Mouse (Mus musculus) heart, embryonic 11.5 days (tissue): Measurements from ENCODE around the gene Slc35a3. TPM values are rescaled to one million over a fixed set of nuclear protein-coding genes. Genes with fewer than 3 reads are reported as not detected.

Source experiments
- ATAC-seq: fragments of 200-750 bp; cut with Nextera tagmentation; replicated peaks from 2 replicates; pipeline ENCODE4 v1.8.0; 2017; ENCODE audit warnings: moderate library complexity; ENCODE audit not compliant: insufficient number of reproducible peaks, low FRiP score, low TSS enrichment
- H3K27ac ChIP-seq: fragments of 300-500 bp; sonication (generic); 2 replicates; pipeline ENCODE4 v1.5.1; 2014; ENCODE audit warnings: mild to moderate bottlenecking, low read depth, low read length
- H3K27me3 ChIP-seq: fragments of 300-500 bp; sonication (generic); 2 replicates; pipeline ENCODE4 v1.6.1; 2014; ENCODE audit warnings: mild to moderate bottlenecking, low read length, mixed read lengths; ENCODE audit not compliant: control insufficient read depth, insufficient read depth
- H3K36me3 ChIP-seq: fragments of 300-500 bp; sonication (generic); 2 replicates; pipeline ENCODE4 v1.6.1; 2014; ENCODE audit warnings: mild to moderate bottlenecking, low read length, moderate library complexity, mixed read lengths; ENCODE audit not compliant: control insufficient read depth, insufficient read depth
- H3K4me1 ChIP-seq: fragments of 300-500 bp; sonication (generic); 2 replicates; pipeline ENCODE4 v1.6.1; 2014; ENCODE audit warnings: low read length; ENCODE audit not compliant: control insufficient read depth, insufficient read depth
- H3K4me2 ChIP-seq: fragments of 300-500 bp; sonication (generic); 2 replicates; pipeline ENCODE4 v1.6.1; 2014; ENCODE audit warnings: mild to moderate bottlenecking, moderate library complexity
- H3K4me3 ChIP-seq: fragments of 300-500 bp; sonication (generic); 2 replicates; pipeline ENCODE4 v1.5.1; 2014; ENCODE audit warnings: low read depth, low read length
- H3K9ac ChIP-seq: fragments of 300-500 bp; sonication (generic); 2 replicates; pipeline ENCODE4 v1.6.1; 2014; ENCODE audit warnings: mild to moderate bottlenecking, low read depth, low read length, moderate library complexity
- H3K9me3 ChIP-seq: fragments of 300-500 bp; sonication (generic); replicated peaks from 2 replicates; pipeline ENCODE4 v1.6.1; 2016; ENCODE audit warnings: low read length; ENCODE audit not compliant: control insufficient read depth
- WGBS: fragments of 180-500 bp; shearing (Covaris S2); extraction: QIAGEN DNeasy Blood & Tissue Kit; methylation state at CpG from one replicate; pipeline ENCODE4 v1.1.7; 2014; ENCODE audit not compliant: insufficient replicate concordance; 5-methylcytosine and 5-hydroxymethylcytosine counted together
- polyA plus RNA-seq: library from polyadenylated mRNA; unstranded; fragments of >200 nt; fragmentation: Nextera tagmentation; extraction: Ambion mirVana; gene quantifications from 2 replicates; pipeline ENCODE4 v1.2.1, GENCODE M21; 2014

Gene Slc35a3
- polyA plus RNA-seq, 1 experiment from 2014 or later: 15.9 TPM

GRCm38 (mm10) chr3:116705637-116706204 lies 6.9 kb downstream of the Slc35a3 start:
- ATAC-seq: no peak
- Histone ChIP-seq H3K27ac (no peak overlapping the region), H3K9me3 (no peaks in the 10 kb centered on the region), H3K4me3 (no peak overlapping the region), H3K36me3 (no peaks in the 10 kb centered on the region), H3K4me2 (no peak overlapping the region), H3K27me3 (no peaks in the 10 kb centered on the region), H3K4me1 (peaks cover under 1% of the 10 kb centered on the region), H3K9ac (no peak overlapping the region)
- WGBS: 92% methylated on average over 1 of the region's 1 CpGs

DNA sequence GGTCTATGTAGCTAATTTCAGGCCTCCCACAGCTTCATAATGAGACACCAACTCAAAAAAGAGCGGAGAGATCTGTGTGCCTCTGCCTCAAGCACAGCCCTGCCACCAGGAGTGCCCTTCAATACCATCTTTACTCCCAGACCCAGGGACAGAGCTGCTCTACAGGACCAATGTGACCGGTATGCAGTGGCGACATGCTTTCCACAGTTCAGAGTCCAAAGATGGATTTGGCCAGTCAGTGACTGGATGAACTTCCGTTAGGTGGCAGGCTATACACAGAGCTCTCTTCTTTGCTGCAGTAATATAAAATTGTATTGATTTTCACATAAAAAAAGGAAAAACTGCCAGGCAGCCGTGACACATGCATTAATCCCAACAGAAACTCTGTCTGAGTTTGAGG lies 8.8 kb downstream of the Slc35a3 start:
- Histone ChIP-seq H3K9ac (no peak overlapping the region), H3K9me3 (no peaks in the 10 kb centered on the region), H3K4me2 (no peak overlapping the region), H3K4me3 (no peak overlapping the region), H3K27me3 (no peaks in the 10 kb centered on the region), H3K36me3 (no peaks in the 10 kb centered on the region), H3K27ac (no peak overlapping the region), H3K4me1 (no peaks in the 10 kb centered on the region)
- WGBS: 93% methylated on average over 5 of the region's 5 CpGs
- ATAC-seq: no peak

DNA sequence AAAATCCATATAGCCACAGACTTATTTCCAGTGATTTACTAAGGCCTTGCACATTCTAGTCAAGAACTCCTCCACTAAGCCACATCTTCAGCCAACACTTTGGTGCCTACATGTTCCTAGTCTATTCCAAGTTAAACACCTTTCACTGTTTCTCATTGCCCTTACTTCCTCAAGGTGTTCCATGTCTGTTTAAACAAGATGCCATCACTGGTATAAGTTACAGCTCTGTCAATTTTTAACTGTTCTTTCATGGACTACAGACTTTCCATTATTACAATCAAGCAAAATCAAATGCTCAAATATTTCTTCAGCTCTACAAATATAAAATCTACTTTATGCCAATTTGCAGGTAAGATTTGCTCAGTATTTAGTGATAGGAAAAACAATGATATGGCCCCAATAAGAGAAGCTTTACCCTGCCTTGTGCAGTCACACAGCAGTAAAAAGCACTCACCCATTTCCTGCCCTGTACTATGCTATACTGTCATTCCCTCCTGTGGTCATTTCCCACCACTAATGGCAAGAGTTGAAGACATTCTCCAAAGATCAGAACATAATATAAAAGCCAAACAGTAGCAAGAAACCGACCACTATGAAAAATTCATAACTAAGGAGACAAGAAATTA lies 9.9 kb downstream of the Slc35a3 start:
- no peak for ATAC-seq
- H3K9me3 ChIP-seq: no peaks in the 10 kb centered on the region
- H3K27me3 ChIP-seq: no peaks in the 10 kb centered on the region
- no peak overlapping the region for H3K4me3 ChIP-seq
- no peak overlapping the region for H3K27ac ChIP-seq
- no peak overlapping the region for H3K9ac ChIP-seq
- H3K36me3 ChIP-seq: no peaks in the 10 kb centered on the region
- no peak overlapping the region for H3K4me2 ChIP-seq
- 86% methylated on average over 1 of the region's 1 CpGs for WGBS
- H3K4me1 ChIP-seq: no peaks in the 10 kb centered on the region

DNA sequence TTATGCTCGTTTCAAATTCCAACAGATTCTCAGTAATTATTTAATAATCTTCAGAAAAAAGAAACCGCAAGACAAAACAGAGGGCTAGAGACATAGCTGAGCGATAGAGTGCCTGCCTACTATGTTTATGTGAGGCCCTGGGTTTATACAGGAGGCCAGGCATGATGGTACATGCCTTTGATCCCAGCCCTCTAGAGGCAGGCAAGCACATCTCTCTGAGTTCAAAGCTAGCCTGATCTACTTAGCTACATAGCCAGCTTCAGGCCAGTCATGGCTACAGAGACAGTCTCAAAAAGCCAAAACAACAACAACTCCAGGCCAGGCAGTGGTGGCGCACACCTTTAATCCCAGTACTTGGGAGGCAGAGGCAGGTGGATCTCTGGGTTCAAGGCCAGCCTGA lies 11.0 kb downstream of the Slc35a3 start:
- Histone ChIP-seq H3K4me2 (no peak overlapping the region), H3K9ac (no peak overlapping the region), H3K9me3 (no peaks in the 10 kb centered on the region), H3K4me1 (no peaks in the 10 kb centered on the region), H3K27ac (no peak overlapping the region), H3K36me3 (no peaks in the 10 kb centered on the region), H3K4me3 (no peak overlapping the region), H3K27me3 (no peaks in the 10 kb centered on the region)
- 89% methylated on average over 4 of the region's 4 CpGs for WGBS
- no peak for ATAC-seq

- H3K27ac ChIP-seq: no peak overlapping the region
- no peaks in the 10 kb centered on the region for H3K27me3 ChIP-seq
- no peak overlapping the region for H3K4me3 ChIP-seq
- no peak overlapping the region for H3K4me2 ChIP-seq
- no peak for ATAC-seq
- no peak overlapping the region for H3K9ac ChIP-seq
- no peaks in the 10 kb centered on the region for H3K4me1 ChIP-seq
- H3K36me3 ChIP-seq: no peaks in the 10 kb centered on the region
- H3K9me3 ChIP-seq: no peaks in the 10 kb centered on the region
- 63% methylated on average over 2 of the region's 2 CpGs for WGBS
These were observed 13.8 kb downstream of the Slc35a3 start for GRCm38 (mm10) chr3:116698786-116699185.

DNA sequence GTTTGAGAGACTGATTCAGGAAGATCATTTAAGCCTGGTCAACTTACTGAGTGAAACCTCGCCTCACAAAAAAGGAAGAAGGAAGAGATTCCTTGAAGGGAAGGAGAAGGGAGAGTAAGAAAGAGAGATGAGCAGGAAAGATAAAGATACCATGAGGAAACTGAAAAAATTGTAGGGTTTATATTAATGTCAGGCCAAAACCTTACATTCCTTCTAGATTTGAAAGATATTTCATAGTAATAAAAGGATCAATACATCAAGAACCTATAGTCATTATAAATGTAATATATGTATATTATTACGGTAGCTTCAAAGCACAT lies 17.0 kb downstream of the Slc35a3 start:
- H3K4me2 ChIP-seq: no peak overlapping the region
- no peaks in the 10 kb centered on the region for H3K9me3 ChIP-seq
- no peak overlapping the region for H3K27ac ChIP-seq
- H3K27me3 ChIP-seq: no peaks in the 10 kb centered on the region
- no peak overlapping the region for H3K9ac ChIP-seq
- 84% methylated on average over 2 of the region's 2 CpGs for WGBS
- no peaks in the 10 kb centered on the region for H3K36me3 ChIP-seq
- H3K4me3 ChIP-seq: no peak overlapping the region
- ATAC-seq: no peak
- H3K4me1 ChIP-seq: no peaks in the 10 kb centered on the region

DNA sequence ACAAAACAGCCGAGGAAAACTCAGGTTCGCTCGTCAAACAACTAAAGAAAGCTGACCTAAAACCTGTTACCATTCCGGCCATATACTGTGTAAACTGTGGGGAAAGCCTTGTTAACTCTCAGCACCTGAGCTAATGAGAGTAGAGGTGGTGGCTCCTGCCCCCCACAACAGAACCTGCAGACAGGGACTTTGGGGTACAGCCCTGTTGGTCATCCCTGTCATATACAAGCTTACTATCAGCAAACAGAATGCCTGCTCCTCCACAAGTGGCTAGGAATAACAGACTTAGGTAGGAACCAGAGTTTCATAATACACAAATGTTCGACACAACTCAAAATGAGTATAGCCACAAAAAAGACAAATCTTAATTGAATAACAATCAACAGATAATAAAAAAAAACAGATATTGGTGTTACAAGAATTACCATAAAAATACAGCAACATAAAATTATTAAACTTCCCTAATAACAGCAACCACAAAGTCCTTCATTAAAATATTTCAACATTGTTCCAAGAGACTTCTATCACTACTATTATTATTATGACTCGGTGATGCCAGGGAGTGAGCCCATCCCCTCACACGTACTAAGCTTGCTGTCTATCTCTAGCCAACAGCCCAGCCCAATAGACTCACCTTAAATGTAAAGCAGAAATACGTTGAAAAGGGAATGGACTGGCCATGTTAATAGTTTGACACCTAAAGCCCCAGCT lies 17.5 kb downstream of the Slc35a3 start:
- no peak overlapping the region for H3K4me3 ChIP-seq
- 76% methylated on average over 8 of the region's 8 CpGs for WGBS
- H3K9me3 ChIP-seq: no peaks in the 10 kb centered on the region
- no peak overlapping the region for H3K9ac ChIP-seq
- 0 out of 2 replicates have a peak, but pooled peaks have one; percentile 31 for ATAC-seq
- H3K36me3 ChIP-seq: no peaks in the 10 kb centered on the region
- H3K4me2 ChIP-seq: peak overlapping the region; percentile 39
- no peaks in the 10 kb centered on the region for H3K4me1 ChIP-seq
- peak overlapping the region; percentile 54; the same call in 1 of the 2 replicates for H3K27ac ChIP-seq
- no peaks in the 10 kb centered on the region for H3K27me3 ChIP-seq

- Histone ChIP-seq H3K4me1 (no peaks in the 10 kb centered on the region), H3K4me3 (no peak overlapping the region), H3K9ac (no peak overlapping the region), H3K4me2 (peak overlapping the region; percentile 39), H3K27me3 (no peaks in the 10 kb centered on the region), H3K36me3 (no peaks in the 10 kb centered on the region), H3K27ac (peak overlapping the region; percentile 54; the same call in 1 of the 2 replicates), H3K9me3 (no peaks in the 10 kb centered on the region)
- 69% methylated on average over 3 of the region's 3 CpGs for WGBS
- peak; percentile 79 for ATAC-seq
These were observed 18.3 kb downstream of the Slc35a3 start for GRCm38 (mm10) chr3:116694312-116694711.
